Mouse (Mus musculus): ENCODE results near the gene Atxn1.

DNA sequence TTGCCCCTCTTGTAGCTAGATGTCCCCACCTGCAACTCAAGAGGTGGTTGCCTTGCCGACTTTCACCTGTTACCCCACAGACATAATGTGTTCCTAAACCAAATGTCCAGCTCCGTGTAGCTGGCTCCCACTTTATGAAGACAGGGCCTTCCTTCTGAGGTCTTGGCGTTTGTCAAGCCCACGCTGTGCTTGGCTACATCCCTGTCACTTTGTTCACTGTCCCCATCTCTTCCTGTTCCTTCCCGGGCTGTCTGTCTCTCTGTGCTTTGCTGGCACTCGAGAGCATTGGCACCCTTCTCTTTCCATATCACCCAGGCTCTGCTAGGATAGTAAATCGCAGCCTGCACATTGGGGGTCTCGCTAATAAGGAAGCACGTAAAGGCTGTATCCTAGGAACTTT lies 426.7 kb downstream of the Atxn1 start:
- TF ChIP-seq GATA1 (IDR thresholded peaks at IDR 0.05; ENCODE audit: borderline replicate concordance, low read length) = no peak
- no peak for TF ChIP-seq CTCF (IDR thresholded peaks at IDR 0.05; ENCODE audit: low read depth, low read length)
- TF ChIP-seq TAL1 (conservative IDR thresholded peaks at IDR 0.05; ENCODE audit: low read depth, low read length) = no peak
- no peak for TF ChIP-seq POLR2AphosphoS5 (IDR thresholded peaks at IDR 0.05; ENCODE audit: insufficient replicate concordance, low read depth, low read length)
- no peak for TF ChIP-seq GATA2 (IDR thresholded peaks at IDR 0.05; ENCODE audit: borderline replicate concordance, low read depth, low read length)
